Mouse (Mus musculus) inflammation-experienced regulatory T-cells, adult 6 months (primary cell): ENCODE results near the gene Gm21987. TPM values are rescaled to one million over a fixed set of nuclear protein-coding genes. Genes with fewer than 3 reads are reported as not detected.
A peak's percentile ranks its signal among the peaks of the same experiment; 100 is the strongest.

Experiments used
- ATAC-seq: one replicate; pipeline ENCODE4 v1.8.0; 2017
- polyA plus RNA-seq, 3 experiments: library from polyadenylated mRNA; unstranded; fragments of 100-300 nt; shearing (Covaris generic); gene quantifications; one replicate each; pipeline ENCODE4 v1.2.1; 2017

The Gm21987 gene
- polyA plus RNA-seq, 3 experiments from 2014 or later = not detected

- no peak for ATAC-seq
Observed at GRCm38 (mm10) chr16:38349881-38350280, 3.0 kb downstream of the Gm21987 start.

DNA sequence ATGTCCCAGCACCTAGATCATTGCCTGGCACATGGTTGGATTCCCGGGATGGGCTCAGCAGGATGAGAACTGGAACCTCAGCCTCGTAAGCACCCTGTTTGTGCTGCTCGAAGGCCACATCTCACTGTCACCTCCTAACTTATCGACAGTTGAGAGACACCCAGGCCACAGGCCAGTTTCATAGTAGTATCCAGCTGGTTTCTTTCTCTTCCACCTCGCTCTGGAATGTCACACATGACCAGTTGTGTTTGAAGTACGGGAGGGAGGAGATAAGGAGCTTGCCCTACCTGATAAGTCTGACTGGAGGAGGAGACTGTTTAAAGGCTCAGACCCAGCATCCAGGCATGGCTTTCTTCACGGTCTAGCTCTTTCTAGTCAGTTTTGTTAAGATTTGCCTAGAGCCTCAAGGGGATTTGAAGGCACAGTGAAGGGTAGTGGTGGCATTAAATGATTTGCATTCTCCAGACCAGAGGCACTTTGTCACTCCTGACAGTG lies 3.6 kb downstream of the Gm21987 start:
- no peak for ATAC-seq

DNA sequence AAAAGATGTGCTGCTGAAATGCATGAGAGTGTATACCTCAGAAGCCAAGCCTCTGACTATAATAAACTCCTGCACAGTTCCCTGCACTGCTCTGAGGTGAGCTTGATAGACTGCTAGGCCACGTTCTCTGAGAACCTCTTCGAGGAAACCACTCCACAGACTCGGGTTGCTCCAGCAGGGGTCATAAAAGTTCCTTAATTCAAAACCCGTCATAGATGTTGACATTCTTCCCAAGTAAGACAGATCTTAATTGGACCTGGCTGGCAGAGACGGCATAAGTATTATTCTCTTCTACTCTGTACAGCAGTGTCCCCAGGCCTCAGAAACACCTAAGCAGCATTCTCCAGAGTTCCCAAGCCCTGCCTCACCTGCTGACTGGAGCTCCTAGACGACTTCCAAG lies 4.1 kb downstream of the Gm21987 start:
- ATAC-seq = no peak

DNA sequence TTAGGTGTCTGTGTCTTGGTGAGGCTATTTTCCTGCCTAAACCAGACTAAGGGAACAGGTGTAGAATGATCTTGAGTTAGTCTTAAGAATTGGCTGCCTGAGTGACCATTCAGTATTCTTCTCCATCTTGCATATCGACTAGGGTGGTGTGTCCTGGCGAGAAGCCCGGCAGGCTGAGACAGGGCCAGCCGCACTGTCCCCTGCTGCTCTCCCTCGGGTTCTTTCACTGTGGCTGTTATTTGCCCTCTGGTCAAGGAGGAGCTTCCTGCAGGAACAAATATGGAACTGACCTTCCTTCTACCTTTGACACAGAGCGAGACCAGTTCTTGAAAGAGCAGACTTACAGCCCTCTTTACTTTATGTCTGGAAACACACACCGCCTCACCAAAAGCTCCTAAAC lies 5.2 kb downstream of the Gm21987 start:
- ATAC-seq = no peak

GRCm38 (mm10) chr16:38352851-38353250 lies 6.0 kb downstream of the Gm21987 start:
- ATAC-seq = peak; percentile 63

DNA sequence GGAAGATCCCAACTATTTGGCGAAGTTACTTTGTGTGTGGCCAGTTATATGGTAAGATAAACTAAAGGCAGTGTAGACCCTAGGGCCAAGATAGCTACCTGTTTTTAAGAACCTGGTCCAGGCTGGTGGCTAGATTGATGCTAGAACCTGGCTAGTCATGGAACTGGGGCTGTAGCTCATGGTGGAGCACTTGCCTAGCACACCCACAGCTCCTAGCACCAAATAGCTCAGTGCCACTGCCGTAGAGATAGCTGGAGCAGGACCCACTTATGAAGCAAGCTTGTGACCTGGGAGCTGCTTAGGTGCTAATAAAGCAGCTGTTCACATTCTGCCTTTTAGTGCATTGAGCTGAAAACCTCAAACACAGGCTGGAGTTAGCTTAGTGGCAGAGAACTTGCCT lies 6.8 kb downstream of the Gm21987 start:
- peak; percentile 58 for ATAC-seq

GRCm38 (mm10) chr16:38354185-38354913 lies 7.5 kb downstream of the Gm21987 start:
- ATAC-seq = no peak

DNA sequence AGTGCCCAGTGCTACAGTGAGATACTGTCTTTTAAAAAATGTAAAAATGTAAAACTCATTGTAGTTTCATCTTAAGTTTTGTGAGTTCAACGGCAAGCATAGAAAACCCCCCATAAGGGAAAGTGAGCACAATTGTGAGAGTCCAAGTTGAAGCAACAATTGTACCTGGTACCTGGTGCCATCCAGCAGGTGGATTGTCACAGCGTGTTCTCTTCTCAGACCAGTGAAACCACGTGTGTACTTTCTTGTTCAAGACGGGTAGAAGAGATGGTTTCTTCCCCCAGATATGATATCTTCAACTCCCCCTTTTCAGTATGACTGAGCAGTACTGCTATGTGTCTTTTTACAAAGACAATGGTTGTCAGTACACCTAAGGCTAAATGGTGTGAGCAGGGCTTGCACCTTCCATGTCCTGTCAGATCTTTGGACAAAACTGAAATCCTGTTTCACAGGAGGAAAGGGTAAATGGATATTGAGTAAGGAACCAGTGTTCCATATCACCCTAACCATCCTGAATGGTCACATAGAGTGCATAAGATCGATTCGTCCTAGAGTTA lies 11.5 kb downstream of the Gm21987 start:
- no peak for ATAC-seq

DNA sequence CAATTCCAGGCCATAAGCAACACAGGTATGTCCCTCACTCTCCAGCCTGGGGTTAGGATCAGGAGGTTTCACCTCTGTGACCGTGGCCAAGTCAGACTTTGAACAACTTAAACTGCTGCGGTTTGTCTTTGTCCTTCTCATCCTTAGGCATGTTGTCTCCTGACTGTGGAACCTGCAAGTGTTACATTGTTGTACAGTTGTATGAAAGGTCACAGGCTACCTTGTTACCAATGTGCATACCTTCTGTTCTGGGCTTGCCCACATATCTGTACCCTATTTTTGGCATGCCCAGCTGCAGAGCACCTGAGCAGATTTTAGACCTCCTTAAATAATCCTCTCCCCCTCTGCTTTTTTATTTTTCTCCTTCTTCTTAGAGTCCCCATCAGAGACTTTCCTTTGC lies 12.4 kb downstream of the Gm21987 start:
- ATAC-seq = no peak

- ATAC-seq = peak; percentile 53
Observed at GRCm38 (mm10) chr16:38359857-38360256, 13.0 kb downstream of the Gm21987 start.

- ATAC-seq = peak; percentile 39
Observed at GRCm38 (mm10) chr16:38360317-38360716, 13.5 kb downstream of the Gm21987 start.

- no peak for ATAC-seq
Observed at GRCm38 (mm10) chr16:38361933-38362332, 15.1 kb downstream of the Gm21987 start, which contains the start of gene Popdc2. Gene Popdc2 (plus strand): TSS chr16:38362209.

DNA sequence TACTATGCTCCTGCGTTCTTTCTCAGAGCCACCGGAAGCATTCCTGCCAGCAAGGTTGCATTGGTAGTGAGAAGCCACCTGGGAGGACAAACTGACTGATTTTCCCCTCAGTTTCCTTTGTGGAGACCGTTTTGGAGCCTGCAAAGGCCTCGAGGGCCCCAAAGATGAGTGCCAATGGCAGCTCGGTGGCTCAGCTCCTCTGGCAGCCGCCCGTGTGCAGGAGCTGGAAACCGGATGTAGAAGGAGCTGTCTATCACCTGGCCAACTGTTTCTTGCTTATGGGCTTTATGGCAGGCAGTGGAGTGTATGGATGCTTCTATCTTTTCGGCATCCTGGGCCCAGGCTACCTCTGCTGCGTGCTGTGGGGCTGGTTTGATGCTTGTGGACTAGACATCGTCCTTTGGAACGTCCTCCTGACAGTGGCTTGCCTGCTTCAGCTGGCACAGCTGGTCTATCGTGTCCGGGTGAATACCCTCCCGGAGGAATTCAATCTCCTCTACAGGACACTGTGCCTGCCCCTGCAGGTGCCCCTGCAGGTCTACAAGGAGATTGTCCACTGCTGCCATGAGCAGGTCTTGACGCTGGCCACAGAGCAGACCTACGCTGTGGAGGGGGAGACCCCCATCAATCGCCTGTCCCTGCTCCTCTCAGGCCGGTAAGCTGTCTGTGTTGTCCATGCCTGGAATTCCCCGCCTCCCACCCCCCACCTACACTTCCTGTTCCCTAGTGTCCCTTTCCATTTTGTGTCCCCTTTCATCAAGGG lies 15.8 kb downstream of the Gm21987 start:
- no peak for ATAC-seq

GRCm38 (mm10) chr16:38363256-38363595 lies 16.4 kb downstream of the Gm21987 start:
- ATAC-seq = no peak

DNA sequence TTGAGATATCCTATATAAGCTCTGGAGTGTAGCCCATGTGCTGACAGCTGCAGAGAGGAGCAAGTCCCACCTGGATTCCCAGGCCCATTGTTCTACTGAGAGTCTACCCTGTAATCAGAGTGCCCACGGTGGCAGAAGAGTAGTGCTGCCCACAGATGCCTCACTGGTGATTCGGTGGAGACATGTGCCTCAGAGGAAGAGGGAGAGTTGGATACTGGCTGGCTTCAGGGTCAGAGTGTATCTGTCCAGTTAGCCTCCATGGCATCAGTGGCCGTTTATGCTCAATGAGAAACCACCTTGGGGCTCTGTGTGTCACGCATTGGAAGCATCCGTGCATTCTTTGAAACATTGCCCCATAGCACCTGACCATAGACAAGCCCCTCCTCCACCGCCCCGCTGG lies 16.8 kb downstream of the Gm21987 start:
- no peak for ATAC-seq

DNA sequence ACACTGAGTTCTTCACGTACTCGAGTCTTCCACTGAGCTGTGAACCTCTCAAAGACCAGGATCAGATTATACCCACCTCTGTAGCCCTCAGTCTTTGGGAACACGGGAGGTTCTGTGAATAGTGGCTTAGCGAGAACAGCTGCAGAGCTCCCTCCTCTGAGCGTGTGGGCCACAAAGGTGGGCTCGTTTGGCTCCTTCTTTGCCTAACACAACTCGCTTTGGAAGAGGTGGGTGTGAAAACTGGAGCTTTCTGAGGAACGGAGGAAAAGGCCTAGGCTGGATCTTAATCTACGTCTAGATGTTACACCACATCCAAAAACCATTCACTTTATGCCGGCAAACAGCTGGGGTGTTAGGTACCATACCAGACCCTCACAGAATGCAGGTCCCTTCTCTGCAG lies 18.6 kb downstream of the Gm21987 start:
- ATAC-seq = no peak

DNA sequence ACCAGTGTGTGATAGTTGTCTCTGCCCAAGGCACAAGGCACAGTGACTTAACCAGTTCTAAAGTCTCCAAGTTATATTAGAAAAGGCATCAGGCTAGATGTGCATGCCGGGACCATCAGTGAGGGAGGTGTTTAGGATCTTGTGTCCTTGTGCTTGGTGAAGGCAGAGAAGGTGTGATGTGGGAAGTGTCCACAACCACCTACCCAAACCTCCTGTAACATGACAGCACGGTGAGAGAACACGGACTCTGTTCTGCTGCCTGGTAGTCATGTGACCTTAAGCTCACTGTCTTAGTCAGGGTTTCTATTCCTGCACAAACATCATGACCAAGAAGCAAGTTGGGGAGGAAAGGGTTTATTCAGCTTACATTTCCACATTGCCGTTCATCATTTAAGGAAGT lies 19.4 kb downstream of the Gm21987 start:
- ATAC-seq = no peak

DNA sequence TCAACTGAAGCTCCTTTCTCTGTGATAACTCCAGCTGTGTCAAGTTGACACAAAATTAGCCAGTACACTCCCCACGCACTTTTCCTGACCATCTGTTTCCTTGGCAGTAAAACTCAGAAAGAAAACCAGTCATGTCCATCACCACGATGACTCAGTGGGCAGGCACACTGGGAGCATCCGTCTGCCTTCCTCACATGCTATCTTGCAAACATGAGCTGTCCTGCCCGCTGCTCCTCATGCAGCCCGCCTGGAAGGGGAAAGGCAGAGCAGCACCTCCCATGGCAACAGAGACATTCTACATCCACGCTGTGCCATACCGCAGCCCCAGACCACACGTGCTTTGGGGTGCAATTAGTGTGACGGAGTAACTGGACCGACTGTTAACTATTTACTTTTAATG lies 21.5 kb downstream of the Gm21987 start:
- no peak for ATAC-seq

DNA sequence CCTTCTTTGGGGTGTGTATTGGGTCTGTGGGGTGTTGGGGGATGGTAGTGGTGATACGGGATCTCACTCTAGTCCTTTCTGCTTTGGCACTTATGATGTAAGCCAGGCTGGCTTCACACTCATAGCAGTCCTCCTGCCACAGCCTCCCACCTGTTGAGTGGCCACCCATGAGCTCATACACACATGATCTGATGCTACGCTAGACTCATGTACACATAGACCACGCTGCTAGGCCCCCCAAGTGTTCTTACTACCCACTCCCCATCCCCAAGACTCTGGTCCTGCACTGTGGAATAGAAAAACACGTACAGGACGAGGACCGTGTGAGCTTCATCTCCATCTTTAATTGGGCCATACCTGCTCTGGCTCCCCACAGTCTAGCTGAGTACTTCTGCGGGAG lies 22.2 kb downstream of the Gm21987 start:
- no peak for ATAC-seq

- no peak for ATAC-seq
Observed at GRCm38 (mm10) chr16:38369431-38369830, 22.6 kb downstream of the Gm21987 start.

- ATAC-seq = no peak
Observed at GRCm38 (mm10) chr16:38369992-38370484, 23.2 kb downstream of the Gm21987 start.

DNA sequence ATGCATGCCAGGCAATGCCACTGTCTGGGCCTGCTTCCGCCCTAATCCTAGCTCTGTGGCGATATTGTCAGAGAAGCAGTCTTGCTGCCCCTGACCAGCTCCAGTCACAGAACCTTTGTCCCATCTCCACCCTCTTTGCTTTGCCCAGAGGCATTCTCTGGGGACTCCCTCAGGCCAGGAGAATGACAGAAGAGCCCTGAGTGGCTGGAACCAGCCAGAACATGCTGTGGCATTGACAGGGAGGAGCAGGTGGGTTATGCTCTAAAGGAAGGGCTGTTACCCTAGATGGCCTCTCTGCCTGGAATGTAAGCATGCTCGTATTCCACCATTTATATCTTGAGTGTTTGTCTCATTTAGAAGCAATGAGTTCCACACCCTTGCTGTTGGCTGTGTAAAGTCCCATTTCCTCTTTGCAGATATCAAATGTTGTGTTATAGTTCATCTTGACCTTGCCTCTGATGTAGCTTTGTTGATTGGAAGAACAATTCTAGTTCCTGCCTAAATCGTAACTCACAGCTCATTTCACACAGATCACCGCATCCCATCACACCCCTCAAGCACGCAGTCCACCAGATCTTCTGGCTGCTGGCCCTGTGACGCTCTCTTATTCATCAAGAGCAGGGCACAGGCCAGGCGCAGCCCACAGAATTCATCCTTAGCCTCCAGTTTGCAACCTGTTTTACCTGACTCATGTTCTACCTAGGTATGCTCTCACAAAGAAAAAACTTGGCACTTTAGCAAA lies 24.0 kb downstream of the Gm21987 start:
- ATAC-seq = no peak
